Mouse (Mus musculus) telencephalon, adult 2 months (tissue): ENCODE measurements around the gene Tas1r1.
"Not testable (repeated sequence)": the region's sequence is repeated elsewhere in the genome, so short reads cannot be mapped to it uniquely, and the experiment has no call there.

Experiments
- DNase-seq: peaks from one replicate; pipeline ENCODE4 v3.0.0-alpha.2; 2011; ENCODE audit warnings: low read depth, low spot score

Gene Tas1r1

DNA sequence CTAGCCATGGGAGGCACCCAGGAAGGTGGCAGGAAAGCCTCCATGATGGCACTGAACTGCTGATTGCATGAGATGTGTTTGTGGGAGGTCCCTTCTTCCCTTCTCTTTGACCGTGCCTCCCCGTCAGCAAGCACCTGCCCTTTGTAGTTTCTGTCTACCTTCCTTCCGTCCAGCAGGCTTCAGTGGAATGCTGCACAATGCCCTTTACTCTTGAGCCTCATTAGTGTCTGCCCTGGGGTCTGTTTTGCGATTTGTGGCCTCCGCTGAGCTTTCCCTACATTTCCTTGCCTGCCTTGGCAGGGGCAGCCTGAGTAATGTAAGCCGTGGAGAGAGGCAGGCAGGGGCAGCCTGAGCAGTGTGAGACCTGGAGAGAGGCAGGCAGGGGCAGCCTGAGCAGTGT lies 6.2 kb upstream of the Tas1r1 start:
- no peak for DNase-seq

DNA sequence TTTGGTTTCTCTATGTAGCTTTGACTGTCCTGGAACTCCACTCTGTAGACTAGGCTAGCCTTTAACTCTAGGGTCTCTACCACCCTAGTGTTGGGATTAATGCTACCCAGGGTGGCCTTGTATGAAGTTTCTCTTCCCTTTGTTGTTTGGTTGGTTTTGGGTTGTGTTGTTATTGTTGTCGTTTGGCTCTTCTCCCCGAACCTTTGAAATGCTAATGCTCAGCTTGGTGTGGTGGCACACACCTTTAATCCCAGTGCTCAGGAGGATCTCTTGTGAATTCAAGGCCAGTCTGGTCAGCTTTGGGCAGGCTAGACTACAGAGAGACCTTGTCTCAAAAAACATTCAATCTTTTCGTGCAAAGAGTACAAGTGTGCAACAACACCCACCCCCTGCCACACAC lies 4.8 kb upstream of the Tas1r1 start:
- no peak for DNase-seq

DNA sequence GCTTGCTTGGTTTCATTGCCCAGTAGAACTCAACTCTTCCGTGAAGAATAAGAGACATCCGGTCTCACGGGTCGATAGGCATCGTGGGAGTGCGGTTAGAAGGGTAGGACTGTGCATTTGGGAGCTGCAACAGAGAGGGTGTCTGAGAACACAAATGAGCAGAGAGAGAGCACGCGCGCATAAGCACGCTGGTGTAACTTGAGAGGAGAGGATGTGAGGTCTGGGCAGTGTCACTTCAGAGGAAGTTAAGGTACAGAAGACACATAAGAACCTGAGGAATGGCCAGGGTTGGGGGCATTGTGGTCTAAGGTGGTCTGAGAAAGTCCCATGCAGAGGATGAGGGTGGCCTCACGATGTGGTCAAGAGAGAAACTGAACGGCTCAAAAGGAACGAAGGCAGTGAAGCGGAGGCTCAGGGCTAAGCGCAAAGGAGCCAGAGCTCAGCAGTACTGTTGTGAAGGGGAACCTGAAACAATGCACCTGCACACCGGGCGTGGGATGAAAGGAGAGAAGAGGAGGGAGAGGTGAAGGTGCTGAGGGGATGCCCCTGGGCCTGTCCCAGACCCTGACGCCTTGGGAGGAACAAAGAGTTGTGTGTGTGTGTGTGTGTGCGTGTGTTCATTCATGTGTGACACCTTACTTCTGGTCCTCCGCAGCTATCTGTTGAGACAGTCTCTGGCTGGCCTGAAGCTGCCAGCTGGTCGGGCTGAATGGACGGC lies 3.7 kb upstream of the Tas1r1 start:
- no peak for DNase-seq

DNA sequence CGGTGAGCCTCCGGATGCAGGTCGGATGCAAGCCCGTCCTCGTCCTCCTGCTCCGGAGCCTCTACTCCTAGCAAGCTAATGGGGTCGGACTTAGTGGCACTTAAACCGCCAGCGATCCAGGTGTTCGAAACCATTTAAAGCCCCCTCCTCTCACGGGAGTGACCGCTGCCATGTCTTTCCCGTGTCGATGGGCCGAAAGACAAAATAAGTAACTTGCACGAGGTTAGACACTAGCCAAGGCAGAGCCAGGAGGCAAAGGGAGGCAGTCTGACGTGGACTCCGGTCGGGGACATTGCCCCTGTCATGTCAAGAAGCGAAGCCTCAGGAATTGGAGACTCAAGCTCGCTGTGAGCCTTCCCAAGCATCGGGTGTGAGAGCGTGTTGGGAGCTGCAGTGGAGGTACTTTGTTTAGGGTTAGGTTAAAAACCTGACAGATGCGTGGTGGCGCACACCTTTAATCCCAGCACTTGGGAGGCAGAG lies 1.5 kb upstream of the Tas1r1 start:
- no peak for DNase-seq

DNA sequence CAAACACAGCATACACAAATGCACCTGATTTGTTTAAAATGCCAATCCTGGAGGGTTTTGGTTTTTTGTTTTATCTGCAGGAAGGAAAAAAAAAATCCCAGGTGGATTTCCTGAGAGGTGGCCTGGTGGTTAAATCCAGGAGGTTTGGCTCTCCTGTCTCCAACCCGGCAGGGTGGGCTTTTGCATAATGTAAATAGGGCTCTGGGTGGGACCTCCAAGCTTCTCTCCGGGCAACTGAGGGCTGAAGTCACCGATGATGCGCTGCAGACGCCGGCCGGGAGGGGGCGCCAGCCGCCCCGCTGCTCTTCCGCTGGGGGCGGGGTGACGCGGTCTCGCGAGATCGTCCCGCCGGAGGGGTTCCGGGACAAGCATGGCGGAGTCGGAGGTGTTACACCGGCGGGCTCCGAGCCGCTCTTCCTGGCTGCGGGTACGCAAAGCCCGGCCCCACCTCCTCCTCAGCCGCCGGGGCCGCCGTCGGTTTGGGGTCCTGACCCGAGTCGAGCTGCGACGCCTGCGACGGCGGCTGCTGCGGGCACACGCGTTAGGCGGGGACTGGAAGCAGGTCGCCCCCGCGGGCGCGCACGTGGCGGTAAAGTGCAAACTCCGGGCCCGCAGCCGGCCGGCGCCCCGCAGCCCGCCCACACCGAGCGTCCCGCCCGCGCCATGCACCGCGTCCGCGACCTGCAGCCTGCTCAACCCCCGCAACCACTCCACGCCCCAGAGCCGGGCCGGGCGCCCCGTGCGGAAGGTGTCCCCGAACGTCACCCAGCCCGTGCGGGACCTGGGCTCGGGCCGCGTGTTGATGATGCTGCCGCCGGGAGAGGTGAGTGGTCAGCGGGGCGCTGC lies 840 bp upstream of the Tas1r1 start, which contains the start of gene Nol9:
TSS of gene Nol9 (plus strand) at position 337 of the 846 bp plus-strand sequence.
- peak; percentile 64 for DNase-seq

DNA sequence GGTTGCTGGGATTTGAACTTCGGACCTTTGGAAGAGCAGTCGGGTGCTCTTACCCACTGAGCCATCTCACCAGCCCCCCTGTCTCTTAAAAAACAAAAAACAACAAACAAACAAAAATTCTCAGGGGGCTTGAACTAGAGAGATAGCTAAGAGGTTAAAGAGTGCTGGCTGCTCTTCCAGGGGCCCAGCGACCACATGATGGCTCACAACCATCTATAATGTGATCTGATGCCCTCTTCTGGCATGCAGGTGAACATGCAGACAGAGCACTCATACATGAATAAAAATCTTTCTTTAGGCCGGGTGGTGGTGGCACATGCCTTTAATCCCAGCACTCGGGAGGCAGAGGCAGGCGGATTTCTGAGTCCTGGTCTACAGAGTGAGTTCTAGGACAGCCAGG lies 1.9 kb downstream of the Tas1r1 start:
- not testable (repeated sequence) for DNase-seq

DNA sequence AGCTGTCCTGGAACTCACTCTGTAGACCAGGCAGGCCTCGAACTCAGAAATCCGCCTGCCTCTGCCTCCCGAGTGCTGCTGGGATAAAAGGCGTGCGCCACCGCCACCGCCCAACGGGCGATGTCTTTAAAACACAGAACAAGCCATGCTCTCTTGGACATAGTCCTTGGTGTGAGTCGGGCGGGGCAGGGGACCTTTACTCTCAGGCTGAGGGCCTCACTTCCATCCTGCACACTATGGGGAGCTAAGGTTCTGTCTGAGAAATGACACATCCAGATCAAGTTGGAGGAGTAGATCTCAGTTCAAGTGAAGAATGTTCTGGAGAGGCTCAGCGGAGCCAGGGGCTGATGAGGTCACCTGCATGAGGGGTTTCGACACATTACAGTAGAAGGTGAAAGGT lies 5.4 kb downstream of the Tas1r1 start:
- no peak for DNase-seq

DNA sequence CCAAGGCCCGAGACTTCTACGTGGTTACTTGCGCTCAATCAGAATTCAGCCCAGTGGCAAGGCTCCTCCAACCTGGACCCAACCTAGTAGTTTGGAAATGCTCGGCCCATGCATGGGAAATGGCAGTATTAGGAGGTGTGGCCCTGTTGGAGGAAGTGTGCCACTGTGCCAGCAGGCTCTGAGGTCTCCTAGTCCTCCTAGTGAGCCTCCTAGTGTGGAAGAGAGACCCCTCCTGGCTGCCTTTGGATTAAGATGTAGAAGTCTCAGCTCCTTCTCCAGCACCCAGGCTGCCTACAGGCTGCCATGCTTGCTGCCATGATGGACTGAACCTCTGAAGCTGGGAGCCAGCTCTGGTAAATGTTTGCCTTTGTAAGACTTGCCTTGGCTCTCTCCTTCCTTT lies 8.4 kb downstream of the Tas1r1 start:
- DNase-seq: no peak

DNA sequence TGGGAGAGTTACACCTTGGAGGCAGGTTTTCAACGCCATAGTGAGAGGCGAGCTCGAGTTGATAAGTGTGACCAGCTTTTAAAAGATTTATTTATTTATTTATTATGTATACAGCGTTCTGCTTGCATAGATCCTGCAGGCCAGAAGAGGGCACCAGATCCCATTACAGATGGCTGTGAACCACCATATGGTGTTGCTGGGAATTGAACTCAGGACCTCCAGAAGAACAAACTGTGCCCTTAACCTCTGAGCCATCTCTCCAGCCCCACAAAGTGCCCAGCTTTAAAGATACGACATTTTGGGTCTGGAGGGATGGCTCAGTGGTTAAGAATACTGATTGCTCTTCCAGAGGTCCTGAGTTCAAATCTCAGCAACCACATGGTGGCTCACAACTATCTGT lies 9.3 kb downstream of the Tas1r1 start:
- no peak for DNase-seq

DNA sequence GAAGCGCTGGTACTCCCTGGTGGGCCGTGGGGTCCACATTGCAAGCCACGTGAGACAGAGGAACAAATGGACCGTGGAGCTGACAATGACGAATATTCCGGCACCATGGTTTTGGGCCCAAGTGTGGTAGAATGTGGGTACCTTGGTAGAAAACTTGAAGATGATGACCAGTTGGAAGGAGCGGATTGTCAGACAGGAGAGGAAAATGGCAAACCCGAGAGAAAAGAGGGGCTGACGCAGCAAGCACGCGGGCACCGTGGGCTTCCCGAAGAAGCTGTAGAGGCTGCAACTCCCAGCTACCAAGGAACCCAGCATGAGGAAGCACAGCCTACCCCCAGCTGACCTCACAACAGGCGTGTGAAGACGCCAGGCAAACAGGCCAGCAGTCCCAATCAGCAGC lies 9.9 kb downstream of the Tas1r1 start:
- DNase-seq: no peak

DNA sequence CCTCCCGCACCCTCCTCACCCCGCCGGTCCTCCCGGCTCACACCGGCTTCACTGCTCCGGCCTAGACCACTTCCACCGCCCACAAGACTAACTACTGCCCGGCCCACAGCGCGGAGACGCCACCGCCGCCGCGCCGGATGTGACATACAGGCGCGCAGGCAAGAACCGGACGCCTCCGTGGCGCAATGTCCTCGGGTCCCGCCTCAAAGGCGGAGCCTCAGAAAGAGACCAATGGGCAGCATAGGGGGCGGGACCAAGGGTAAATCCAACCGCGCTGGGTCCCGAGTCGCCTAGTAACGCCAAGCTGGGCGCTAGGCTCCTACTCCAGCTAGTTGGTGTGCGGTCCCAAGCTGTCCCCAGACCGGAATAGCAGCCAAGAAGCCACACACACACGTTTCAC lies 10.8 kb downstream of the Tas1r1 start, which contains the start of gene Zbtb48:
TSS of gene Zbtb48 (minus strand) at position 148 of the 400 bp plus-strand sequence.
- peak; percentile 96 for DNase-seq

DNA sequence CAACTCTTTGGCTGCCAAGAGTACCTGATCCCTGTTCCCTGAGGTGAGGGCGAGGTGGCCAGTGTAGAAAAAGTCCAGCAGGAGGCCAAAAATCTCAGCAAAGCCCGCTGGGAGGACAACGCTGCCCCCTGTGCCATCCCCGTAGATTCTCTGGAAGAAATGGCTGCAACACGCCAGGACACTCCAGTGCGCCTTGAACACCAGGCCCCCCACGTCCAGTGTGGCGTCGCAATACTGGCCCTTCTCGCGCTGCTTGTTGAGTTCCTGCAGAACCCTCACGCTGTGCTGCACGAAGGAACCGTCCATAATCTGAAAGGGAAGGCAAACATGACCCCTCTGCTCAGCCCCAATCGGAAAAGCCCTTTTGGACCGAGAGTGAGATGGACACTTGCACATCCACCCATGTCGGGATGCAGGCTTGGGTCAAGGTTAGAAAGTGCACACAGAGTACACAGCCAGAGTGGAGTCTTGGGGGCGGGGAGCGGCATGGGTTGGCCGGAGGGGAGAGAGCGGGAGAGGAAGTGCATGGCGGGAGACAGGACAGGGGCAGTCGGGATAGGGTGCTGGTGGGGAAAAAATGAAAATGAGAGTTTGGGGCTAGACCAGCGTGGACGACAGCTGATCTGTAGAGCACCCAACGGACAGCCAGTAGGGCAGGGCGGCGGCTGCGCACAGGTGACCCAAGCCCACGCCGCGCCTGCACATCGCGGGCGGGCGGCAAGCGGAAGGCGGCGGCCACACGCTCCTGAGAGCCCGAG lies 11.4 kb downstream of the Tas1r1 start:
- DNase-seq: no peak

DNA sequence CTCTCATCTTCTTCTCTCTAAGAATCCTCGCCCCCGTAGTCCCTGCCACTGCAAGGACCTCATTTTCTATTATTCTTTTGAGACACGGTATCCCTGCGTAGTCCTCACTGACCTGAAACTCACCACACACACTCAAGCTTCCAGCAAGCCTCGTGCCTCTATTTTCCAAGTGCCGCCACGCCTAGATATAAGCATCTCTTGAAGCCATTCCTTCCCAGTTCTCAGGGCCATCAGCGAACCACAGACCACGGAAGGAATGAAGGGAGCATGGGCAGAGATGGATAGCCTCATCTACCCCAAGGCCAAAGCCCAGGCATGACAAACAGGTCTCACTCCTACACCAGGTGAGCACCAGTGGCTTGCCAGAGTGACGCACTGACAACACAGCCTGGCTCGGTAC lies 13.8 kb downstream of the Tas1r1 start:
- DNase-seq: no peak

DNA sequence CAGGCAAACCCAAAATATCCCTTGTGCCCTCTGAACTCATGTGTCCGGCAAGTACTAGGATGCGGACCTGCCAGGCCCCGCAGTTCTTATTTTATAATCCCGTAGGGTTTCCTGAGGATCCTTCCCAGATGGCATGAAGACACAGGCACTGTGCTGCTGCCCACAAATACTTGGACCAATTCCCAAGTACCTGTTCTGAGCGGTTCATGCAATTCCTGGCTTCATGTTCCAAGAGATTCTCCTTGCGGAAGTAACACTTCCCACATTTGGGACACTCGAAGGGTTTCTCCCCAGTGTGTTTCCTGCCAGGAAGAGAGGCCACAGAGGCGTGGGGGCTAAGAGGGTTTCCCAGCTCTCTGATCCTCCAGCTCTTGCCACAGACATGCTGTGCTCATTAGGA lies 15.9 kb downstream of the Tas1r1 start:
- DNase-seq: no peak

DNA sequence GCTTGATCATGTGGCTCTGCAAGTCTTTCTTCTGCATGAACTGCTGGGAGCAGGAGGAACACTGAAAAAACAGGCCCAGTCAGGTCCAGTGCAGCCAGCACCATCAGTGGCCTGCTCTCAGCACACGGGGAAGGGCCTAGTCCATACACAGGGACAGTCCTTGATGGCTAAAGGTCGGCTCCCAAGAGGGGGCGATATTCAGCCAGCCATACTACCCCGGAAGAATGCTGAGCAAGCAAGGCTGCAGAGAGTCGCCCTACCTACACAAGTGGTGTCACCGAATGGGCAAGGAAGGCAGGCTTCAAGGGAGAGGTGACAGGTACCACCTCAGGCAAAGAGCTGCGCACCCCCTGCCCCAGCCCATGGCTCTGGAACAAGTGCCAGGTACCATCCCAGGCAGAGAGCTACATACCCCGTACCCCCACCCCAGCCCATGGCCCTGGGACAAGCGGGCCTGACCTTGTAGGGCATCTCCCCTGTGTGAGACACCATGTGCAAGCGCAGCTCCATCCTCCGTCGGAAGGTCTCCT lies 16.7 kb downstream of the Tas1r1 start:
- no peak for DNase-seq

DNA sequence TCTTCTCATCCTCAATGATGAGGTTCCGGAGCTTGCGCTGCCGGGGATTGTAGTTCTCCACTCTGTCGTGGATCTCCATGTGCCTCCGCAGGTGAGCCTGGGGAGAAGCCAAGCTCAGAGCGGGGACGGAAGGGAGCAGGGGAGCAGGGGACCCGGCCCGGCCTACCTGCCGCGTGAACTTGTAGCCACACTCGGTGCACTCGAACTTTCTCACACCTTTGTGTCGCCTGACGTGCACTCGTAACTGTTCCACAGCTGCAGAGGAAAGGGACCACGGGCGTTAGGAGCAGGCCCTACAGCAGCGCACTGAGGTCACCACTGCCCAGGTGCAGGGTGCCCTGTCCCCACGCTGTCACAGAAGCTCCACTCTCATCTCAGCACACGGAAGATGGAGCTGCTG lies 18.3 kb downstream of the Tas1r1 start:
- no peak for DNase-seq

DNA sequence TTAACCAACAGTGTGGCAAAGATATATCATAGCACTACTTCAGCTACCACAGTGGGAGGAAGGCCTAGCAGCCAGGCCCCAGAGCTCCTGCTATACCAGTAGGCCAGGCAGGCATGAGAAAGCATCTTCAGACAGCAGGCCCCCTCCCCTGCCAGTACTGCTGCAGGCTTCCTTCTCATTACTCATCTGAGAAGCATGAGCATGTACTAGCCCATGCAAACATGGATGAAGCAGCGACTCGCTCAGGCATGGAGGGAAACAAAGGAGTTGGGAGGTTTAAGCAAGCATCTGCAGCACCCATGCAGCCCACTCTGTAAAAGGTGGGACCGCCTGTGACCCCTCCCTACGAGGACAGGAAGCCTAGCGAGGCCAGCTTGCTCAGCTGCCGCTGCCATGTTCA lies 19.3 kb downstream of the Tas1r1 start:
- no peak for DNase-seq

DNA sequence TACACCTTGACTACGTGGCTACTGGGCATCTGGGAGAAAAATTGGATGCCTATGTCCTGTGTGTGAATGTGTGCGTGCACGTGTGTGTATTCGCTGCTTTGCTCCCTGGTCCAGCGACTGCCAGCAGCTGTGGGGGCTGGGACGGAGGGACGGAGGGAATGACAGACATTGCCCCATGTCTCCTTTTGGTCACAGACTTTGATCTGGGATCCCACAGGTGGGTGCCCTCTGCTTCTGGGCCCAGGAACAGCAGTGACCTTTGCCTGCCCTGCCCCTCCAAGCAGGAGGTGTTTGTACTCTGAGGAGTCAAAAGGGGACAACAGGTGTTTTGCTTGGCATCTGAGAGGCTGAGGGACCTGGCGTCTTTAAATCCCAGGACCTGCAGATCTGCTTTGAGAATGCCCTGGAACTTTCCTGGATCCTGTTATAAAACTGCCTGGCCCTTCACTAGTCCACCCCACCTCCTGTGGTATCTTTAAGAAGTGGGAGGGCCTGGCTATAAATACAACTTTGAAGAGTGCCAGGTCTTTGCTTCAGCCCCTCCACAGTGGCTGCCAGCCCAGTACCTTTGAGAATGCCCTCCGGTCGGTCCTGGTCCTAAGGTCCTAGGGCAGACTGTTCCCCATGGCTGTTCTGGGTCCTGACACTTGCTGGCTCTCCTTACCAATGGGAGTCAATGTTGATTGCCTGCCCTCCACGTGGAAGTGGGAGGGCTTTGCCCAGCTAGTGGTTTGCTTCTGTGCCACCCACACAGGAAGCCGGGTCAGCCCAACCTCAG lies 25.1 kb downstream of the Tas1r1 start:
- no peak for DNase-seq

DNA sequence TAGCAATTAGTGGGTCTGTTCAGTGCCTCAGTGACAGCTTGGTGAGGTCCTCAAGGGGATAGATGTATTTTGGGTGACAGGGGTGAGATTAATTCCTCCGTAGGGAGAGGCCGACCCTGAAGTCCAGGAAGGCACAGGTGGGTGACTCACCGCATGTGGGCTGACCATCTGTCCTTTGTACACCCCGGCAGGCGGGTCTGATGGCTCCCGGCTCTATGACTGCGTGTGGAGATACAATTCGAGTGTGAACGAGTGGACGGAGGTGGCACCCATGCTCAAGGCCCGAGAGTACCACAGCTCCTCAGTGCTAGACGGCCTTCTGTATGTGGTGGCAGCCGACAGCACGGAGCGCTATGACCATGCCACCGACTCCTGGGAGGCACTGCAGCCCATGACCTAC lies 26.3 kb downstream of the Tas1r1 start:
- no peak for DNase-seq

DNA sequence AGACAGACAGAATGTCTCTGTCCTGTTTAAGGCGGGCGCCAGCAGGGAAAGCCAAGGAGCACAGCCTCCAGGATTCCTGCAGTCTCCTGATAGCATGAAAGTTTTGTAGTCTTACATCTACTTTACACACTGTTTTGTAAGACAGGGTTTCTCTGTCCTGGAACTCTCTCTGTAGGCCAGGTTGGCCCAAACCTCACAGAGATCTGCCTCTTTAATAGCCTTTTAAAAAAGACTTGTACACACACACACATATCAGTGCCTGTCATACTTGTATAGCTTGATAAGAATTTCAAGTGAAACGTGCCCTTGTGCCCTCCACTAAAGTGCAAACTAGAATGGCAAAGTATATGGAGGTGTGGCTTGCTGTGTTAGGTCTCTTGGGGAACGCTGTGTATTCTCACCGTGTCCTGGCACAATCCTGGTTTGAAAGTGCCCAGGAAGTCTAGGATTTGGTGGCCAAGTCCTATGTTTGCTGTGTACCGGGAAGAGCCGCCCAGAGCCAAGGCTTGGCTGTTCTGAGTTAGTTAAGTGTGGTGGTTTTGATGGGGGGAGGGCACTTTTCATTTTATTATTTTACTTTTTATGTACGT lies 27.1 kb downstream of the Tas1r1 start:
- no peak for DNase-seq

DNA sequence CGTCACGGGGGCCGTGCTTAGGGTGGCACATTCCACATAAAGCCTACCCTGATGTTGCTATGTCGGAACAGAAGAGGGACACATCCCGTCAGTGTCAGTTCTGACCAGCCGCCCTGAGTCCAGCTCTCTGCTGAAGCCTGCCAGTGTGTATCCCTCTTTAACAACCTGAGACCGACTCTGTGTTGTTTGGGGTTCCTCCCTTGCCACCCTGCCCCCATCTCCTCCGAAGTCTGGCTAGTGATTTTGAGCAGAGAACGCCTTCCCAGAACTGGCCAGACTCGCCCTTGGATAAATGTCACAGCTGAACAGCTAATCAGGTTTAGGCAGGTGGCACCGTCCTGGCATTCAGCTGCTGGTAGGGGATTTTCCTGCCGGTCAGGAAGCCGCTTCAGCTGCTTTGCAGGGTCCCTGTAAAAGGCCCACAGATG lies 27.6 kb downstream of the Tas1r1 start:
- DNase-seq: no peak
